Mouse (Mus musculus): ENCODE measurements around the gene Tenm3. TPM values are rescaled to one million over a fixed set of nuclear protein-coding genes. Genes with fewer than 3 reads are reported as not detected.

The Tenm3 gene
- total RNA-seq, 2 experiments from 2014 or later: 4.5 to 8.0 TPM

GRCm38 (mm10) chr8:48659226-48659625 is 184.5 kb downstream of the Tenm3 start:
- DNase-seq: no peak

- DNase-seq: no peak
These were observed 188.2 kb downstream of the Tenm3 start for GRCm38 (mm10) chr8:48655381-48656043.

DNA sequence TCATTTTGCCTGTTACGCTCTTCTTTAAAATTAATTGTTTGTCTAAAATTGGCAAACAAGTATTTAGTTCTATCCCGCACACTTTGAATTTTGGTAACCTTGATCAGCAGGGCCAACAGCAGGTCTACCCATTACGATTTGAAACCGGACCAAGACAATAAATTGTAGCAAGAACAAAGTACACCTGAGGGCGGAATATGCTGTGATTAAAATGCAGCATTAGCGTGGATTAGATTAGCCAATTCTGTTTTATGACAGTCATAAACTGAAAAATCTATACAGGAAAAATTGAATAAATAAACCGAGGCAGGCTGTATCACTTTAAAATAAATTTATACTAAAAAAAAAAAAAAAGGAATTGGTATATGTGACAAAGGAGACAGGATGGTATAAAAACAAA is 193.9 kb downstream of the Tenm3 start:
- no peak for DNase-seq

DNA sequence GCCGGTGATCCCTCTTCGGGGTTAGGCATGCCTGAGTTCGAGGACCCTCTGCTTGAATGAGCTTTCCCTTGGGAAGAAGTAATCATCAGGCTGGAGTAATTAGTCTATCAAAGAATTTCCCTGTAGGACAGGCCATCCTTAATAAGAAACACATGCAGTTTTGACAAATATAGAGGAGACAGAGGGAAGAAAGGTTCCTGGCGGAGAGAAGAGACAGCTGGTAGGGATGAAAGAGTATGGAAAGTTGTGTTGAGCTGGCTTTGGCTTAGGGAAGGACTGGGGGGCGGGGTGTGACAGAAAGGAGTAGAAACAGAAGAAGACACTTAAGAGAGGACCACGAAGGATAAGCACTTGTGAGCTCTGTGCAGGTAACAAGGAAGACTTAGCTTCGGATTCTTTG is 194.3 kb downstream of the Tenm3 start:
- no peak for DNase-seq

- no peak for DNase-seq
These were observed 197.6 kb downstream of the Tenm3 start for GRCm38 (mm10) chr8:48646110-48646509.

- no peak for DNase-seq
These were observed 205.6 kb downstream of the Tenm3 start for GRCm38 (mm10) chr8:48638129-48638528.

GRCm38 (mm10) chr8:48636979-48637378 is 206.8 kb downstream of the Tenm3 start:
- DNase-seq: no peak

GRCm38 (mm10) chr8:48635815-48636214 is 207.9 kb downstream of the Tenm3 start:
- no peak for DNase-seq

DNA sequence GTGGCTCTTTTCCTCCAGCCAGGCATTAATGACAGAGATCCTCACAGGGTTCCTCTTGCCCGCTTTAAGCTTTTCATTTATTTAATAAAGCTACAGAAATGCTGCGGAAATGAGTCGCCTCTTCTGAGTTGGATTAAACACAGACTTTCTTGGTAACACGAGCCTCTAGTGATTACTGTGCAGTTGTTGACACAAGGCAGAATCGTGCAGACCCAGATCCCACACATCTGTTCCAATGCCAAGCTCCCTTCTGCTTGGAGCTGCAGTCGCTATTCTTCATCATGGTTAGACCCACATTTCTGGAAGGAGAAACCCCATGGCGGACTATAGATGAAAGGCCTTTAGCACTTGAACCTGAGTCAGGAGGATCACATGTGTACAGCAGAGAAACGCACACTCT is 210.3 kb downstream of the Tenm3 start:
- DNase-seq: no peak

- DNase-seq: no peak
These were observed 221.1 kb downstream of the Tenm3 start for GRCm38 (mm10) chr8:48622517-48623153.

DNA sequence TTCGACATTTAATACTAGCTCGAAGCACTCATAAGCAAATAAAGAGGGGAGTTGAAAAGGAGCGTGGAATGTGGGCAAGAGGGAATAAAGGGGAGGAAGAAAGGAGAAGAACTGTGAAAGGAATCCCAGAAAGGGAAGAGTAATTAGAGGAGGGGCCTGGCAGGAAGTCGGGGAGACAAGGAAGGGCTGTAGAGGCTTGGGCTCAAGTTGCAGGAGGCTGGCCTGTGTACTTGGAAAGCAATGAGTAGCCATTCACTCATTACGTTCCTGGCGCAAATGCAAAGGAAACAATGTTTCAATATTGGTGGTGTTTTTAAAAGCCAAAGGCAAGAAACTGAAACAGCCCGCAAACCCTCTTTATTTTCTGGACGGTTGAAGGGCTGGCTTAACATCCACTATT is 228.7 kb downstream of the Tenm3 start:
- peak; percentile 17 for DNase-seq

DNA sequence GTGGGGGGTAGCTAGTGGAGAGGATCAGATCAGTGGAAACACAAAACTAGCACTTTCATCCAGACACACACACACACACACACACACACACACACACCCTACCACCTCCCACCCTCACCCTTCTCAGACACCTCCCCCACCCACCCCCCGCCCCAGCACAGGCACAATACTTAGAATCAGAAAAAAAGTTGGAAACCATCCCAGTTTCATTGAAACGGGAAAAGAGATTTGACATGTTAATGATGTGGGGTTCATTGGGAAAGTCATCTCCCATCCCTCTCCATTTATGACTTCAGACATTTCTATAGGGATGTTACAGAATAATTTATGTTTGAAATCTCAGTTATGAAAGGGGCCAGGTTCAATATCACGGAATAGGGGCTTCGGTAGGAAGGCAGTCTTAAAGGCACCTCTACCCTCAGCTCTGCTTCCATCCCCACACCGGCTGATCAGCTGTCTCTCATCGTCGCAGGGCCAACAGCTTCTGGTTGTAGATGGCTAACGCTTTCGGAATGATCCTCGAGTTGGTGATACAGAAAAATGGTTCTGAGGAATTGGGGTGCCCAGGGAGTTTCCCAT is 231.7 kb downstream of the Tenm3 start:
- DNase-seq: no peak

GRCm38 (mm10) chr8:48611126-48611525 is 232.6 kb downstream of the Tenm3 start:
- DNase-seq: no peak

- no peak for DNase-seq
These were observed 233.4 kb downstream of the Tenm3 start for GRCm38 (mm10) chr8:48610316-48610715.

GRCm38 (mm10) chr8:48609684-48610083 is 234.1 kb downstream of the Tenm3 start:
- DNase-seq: no peak

DNA sequence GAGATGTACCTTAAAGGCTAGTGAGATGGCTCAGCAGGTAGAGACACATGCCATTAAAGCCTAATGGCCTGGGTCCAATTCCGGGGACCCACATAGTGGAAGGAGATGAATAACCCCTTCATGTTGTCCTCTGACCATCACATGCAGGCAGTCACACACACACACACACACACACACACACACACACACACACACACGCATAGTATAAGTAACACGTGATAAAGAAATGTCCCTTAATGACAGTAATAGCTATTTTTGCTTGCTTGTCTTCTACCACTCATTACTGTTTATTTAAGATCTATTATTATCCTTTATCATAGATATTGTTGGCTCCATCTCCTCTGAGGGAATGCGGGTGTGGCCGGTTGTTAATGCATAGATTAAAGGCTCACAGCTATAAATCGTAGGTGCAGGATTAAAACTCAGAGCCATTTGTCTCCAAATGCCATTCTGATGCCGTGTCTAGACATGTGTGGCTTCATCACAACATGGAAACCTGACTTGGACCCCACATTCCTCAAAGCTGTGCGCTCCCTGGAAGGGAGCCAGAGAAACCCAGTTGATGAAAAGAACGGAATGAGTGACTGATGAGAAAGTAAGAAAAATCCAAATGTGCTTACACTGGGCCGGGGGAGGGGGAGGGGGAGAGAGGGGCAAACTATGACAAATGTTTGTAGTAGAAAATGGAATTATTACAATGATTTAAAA is 239.4 kb downstream of the Tenm3 start:
- DNase-seq: no peak

DNA sequence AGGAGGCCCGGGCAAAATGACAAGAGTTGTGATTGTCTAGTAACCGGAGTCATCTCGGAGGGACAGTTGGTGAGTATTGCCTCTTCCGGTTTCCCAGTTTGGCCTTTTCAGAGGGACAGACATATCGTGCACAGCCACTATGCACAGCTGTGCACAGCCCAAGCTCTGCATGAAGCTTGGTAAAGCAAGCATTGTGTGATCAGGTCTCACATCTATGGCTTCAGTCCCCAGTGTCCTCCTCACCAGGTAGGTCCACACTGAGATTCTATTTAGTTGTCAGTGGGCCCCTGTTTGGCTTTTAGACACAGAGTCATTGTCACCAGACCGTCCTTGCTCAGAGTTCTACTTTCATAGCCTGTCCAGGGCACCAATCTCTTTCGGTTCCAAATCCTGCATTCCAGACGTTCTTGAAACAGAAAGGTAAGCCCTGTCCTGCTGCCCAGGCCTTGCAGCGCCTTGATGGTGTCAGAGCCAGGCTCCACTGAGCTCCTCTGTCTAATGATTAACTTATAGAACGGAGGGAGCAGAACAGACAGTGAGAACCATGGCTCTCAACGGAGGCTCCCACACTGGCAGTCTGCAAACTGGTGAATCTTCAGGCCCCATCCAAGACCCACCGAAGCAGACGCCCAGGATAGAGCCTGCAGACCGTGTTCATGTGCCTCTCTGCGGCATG is 240.4 kb downstream of the Tenm3 start:
- DNase-seq: no peak

DNA sequence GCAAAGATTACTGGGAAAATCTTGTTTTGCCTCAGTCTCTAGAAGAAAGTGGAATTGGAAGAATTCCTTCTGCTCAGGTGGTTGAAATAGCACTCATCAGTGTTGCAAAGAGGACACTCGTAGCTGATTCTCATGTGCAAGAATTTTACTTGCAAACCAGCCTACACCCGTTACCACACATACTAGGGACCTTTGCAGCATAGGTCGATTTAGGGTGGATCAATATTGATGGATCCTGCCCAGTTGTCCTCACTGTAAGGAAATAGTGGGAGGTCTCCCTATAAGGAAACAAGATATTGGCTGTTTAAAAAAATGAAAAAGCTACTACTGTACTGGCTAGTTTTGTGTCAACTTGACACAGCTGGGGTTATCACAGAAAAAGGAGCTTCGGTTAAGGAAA is 242.1 kb downstream of the Tenm3 start:
- no peak for DNase-seq

GRCm38 (mm10) chr8:48599028-48599427 is 244.7 kb downstream of the Tenm3 start:
- no peak for DNase-seq

GRCm38 (mm10) chr8:48596332-48596731 is 247.4 kb downstream of the Tenm3 start:
- DNase-seq: no peak

- DNase-seq: no peak
These were observed 251.9 kb downstream of the Tenm3 start for GRCm38 (mm10) chr8:48591818-48592217.

GRCm38 (mm10) chr8:48579732-48580131 is 264.0 kb downstream of the Tenm3 start:
- DNase-seq: no peak

- no peak for DNase-seq
These were observed 264.6 kb downstream of the Tenm3 start for GRCm38 (mm10) chr8:48579144-48579543.

Measured in gastrocnemius, postnatal 25 days (tissue).